Mouse (Mus musculus) thymus, adult 2 months (tissue): Measurements from ENCODE around the gene Prdm11.

Source experiments
- CTCF ChIP-seq: fragments of 200-500 bp; IDR thresholded peaks from 2 replicates; pipeline ENCODE4 v1.5.1; 2012; ENCODE audit warnings: mild to moderate bottlenecking, control low read depth, low read length, moderate library complexity, borderline replicate concordance; ENCODE audit not compliant: control insufficient read depth, poor library complexity, insufficient read depth; ENCODE audit errors: extremely low read depth
- POLR2A ChIP-seq: fragments of 200-500 bp; IDR thresholded peaks from 2 replicates; pipeline ENCODE4 v1.6.1; 2012; ENCODE audit warnings: mild to moderate bottlenecking, low read length, control low read depth, moderate library complexity; ENCODE audit not compliant: control insufficient read depth, poor library complexity, insufficient read depth; ENCODE audit errors: extremely low read depth

- TF ChIP-seq CTCF: no peak
- TF ChIP-seq POLR2A: no peak
Observed at GRCm38 (mm10) chr2:93048601-93049323, 2.8 kb upstream of the Prdm11 start.
